Mouse (Mus musculus) forebrain, embryonic 11.5 days (tissue): ENCODE data around the gene Erbb4. TPM values are rescaled to one million over a fixed set of nuclear protein-coding genes. Genes with fewer than 3 reads are reported as not detected.
"Not testable (repeated sequence)": the region's sequence is repeated elsewhere in the genome, so short reads cannot be mapped to it uniquely, and the experiment has no call there.

Source experiments
- ATAC-seq: fragments of 200-750 bp; cut with Nextera tagmentation; replicated peaks from 2 replicates; pipeline ENCODE4 v1.8.0; 2017; ENCODE audit warnings: moderate TSS enrichment; ENCODE audit not compliant: low FRiP score
- DNase-seq: peaks from one replicate; pipeline ENCODE4 v3.0.0-alpha.2; 2017; ENCODE audit warnings: low spot score
- H3K27ac ChIP-seq: fragments of 300-500 bp; sonication (generic); 2 replicates; pipeline ENCODE4 v1.5.1; 2014; ENCODE audit warnings: low read depth, low read length
- H3K27me3 ChIP-seq: fragments of 300-500 bp; sonication (generic); 2 replicates; pipeline ENCODE4 v1.6.1; 2014; ENCODE audit warnings: mild to moderate bottlenecking, low read length, mixed read lengths; ENCODE audit not compliant: control insufficient read depth, insufficient read depth
- H3K36me3 ChIP-seq: fragments of 300-500 bp; sonication (generic); 2 replicates; pipeline ENCODE4 v1.6.1; 2014; ENCODE audit warnings: mild to moderate bottlenecking, low read length, moderate library complexity, mixed read lengths; ENCODE audit not compliant: control insufficient read depth, insufficient read depth
- H3K4me1 ChIP-seq: fragments of 300-500 bp; sonication (generic); replicated peaks from 2 replicates; pipeline ENCODE4 v1.6.1; 2014; ENCODE audit warnings: low read length, mixed read lengths; ENCODE audit not compliant: control insufficient read depth, insufficient read depth
- H3K4me2 ChIP-seq: fragments of 300-500 bp; sonication (generic); 2 replicates; pipeline ENCODE4 v1.6.1; 2014; ENCODE audit warnings: low read depth, mild to moderate bottlenecking, low read length, moderate library complexity, mixed read lengths; ENCODE audit not compliant: severe bottlenecking
- H3K4me3 ChIP-seq: fragments of 300-500 bp; sonication (generic); 2 replicates; pipeline ENCODE4 v1.5.1; 2014; ENCODE audit warnings: low read depth, low read length
- H3K9ac ChIP-seq: fragments of 300-500 bp; sonication (generic); 2 replicates; pipeline ENCODE4 v1.6.1; 2014; ENCODE audit warnings: low read length
- H3K9me3 ChIP-seq: fragments of 300-500 bp; sonication (generic); 2 replicates; pipeline ENCODE4 v1.6.1; 2016; ENCODE audit warnings: low read length, mixed read lengths; ENCODE audit not compliant: control insufficient read depth
- WGBS: fragments of 180-500 bp; shearing (Covaris S2); extraction: QIAGEN DNeasy Blood & Tissue Kit; methylation state at CpG from one replicate; pipeline ENCODE4 v1.1.7; 2014; 5-methylcytosine and 5-hydroxymethylcytosine counted together
- polyA plus RNA-seq: library from polyadenylated mRNA; unstranded; fragments of >200 nt; fragmentation: Nextera tagmentation; extraction: Ambion mirVana; gene quantifications from 2 replicates; pipeline ENCODE4 v1.2.1, GENCODE M21; 2014

Erbb4 gene
- polyA plus RNA-seq, 1 experiment from 2014 or later: 4.3 TPM

DNA sequence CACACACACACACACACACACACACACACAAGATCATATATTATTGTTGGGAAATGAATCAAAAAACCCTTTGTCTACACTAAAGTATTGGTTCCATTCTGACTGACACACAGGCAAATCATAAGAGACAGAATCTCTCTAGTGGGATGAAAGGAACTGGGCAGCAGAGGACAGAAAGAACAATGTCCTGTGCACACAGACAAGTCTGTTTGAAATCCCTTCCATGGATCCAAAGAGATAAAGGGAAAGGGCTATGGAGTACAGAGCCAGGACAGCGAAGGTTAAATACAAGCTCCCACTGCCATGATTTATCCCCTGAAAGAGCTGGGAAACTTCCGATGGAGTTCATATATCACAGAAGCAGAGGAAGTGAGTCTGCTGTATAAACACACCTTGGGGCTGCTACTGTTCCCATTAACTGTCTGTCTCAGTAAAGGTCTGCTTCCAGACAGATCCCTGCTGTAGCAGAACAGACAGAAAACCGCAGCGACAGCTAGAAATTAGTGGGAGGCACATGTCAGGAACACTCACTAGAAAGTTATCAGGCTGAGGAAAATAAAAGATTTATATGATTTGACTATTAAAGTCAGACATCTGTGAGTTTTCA, 320.3 kb downstream of the Erbb4 start:
- Histone ChIP-seq H3K4me3 (no peak overlapping the region), H3K27me3 (no peaks in the 10 kb centered on the region), H3K4me1 (no peaks in the 10 kb centered on the region), H3K36me3 (no peaks in the 10 kb centered on the region), H3K27ac (no peak overlapping the region), H3K9me3 (no peaks in the 10 kb centered on the region), H3K9ac (no peak overlapping the region), H3K4me2 (no peak overlapping the region)
- 69% methylated on average over 4 of the region's 4 CpGs for WGBS
- no peak for DNase-seq
- no peak for ATAC-seq

DNA sequence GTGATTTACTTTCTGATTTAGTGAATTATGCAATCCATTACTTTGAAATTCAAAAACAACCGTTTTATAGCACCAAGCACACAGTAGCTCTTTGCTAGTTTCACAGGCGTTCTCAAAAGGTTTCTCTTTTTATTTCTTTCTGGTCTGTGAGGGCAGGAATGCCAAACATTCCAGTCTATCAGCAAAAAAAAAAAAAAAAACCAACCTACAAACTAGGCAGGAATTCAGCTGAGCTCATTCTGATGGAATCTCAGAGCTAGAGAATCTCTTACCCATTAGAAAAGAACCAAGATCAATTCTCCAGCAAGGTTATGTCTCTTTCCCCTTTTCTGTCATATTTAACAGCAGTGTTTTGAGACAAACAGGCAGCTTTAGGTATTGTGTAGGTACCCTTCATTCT, 327.2 kb downstream of the Erbb4 start:
- Histone ChIP-seq H3K4me3 (no peak overlapping the region), H3K36me3 (no peaks in the 10 kb centered on the region), H3K4me2 (no peak overlapping the region), H3K27me3 (no peaks in the 10 kb centered on the region), H3K9ac (no peak overlapping the region), H3K9me3 (no peaks in the 10 kb centered on the region), H3K4me1 (no peaks in the 10 kb centered on the region), H3K27ac (no peak overlapping the region)
- DNase-seq (no peak), ATAC-seq (no peak)
- 35% methylated on average over 2 of the region's 2 CpGs for WGBS

DNA sequence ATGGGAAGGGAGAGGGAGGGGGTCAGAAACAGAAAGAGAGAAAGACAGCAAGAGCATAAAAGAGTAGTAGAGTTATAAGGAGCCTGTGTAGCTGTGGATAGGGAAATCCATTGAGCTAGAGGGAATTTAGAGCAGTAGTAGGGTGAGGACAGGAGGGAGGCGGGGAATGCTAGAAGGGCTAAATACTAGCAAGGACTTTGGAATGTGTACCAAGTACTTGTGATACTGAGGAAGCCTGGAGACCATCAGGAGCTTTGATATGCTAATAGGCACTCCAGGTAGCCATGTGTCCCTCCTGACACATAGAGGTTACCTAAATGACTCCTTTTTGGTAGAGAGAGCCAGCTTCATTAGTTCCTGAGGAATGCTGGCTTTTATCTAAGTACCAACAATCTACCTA, 327.8 kb downstream of the Erbb4 start:
- H3K9me3 ChIP-seq: no peaks in the 10 kb centered on the region
- ATAC-seq (no peak), DNase-seq (no peak)
- no peak overlapping the region for H3K4me2 ChIP-seq
- no peak overlapping the region for H3K9ac ChIP-seq
- no peaks in the 10 kb centered on the region for H3K27me3 ChIP-seq
- H3K4me3 ChIP-seq: no peak overlapping the region
- no peak overlapping the region for H3K27ac ChIP-seq
- H3K36me3 ChIP-seq: no peaks in the 10 kb centered on the region
- H3K4me1 ChIP-seq: no peaks in the 10 kb centered on the region
- WGBS: 78% methylated on average over 1 of the region's 1 CpGs

DNA sequence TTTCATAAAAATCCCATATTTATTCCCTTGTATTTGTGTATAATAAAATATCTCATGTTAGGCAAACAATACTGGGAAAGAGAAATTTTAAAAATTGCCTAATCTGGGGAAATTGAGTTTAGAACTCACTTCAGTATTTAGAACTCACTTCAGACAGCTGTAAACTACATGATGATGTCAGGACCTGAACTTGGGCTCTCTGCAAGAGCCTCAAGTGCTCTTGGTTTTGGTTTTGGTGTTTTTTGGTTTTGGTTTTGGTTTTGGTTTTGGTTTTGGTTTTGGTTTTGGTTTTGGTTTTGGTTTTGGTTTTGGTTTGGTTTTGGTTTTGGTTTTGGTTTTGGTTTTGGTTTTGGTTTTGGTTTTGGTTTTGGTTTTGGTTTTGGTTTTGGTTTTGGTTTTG, 341.8 kb downstream of the Erbb4 start:
- not testable (repeated sequence) for H3K9ac ChIP-seq, H3K27me3 ChIP-seq, H3K9me3 ChIP-seq, H3K36me3 ChIP-seq, H3K4me1 ChIP-seq, H3K4me3 ChIP-seq, H3K4me2 ChIP-seq, ATAC-seq, H3K27ac ChIP-seq, DNase-seq

DNA sequence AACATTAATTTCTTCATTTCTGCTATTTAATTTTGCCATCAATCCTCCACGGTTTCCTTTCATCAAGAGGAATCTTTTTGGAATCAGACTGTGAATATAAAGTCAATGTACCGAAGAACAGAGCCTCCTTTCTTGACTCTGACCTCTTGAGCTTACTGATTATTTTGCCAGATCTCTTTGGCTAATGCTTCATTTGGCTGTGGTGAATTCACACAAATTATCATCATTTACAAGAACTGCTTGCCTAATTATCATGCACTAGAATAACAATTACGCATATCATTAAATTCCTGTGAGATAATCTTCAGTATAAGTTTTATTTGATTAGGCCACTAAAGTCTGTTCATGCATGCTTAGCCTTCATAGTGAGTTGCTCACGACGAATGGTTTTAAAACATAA, 345.4 kb downstream of the Erbb4 start:
- no peaks in the 10 kb centered on the region for H3K36me3 ChIP-seq
- no peak for DNase-seq
- no peak for ATAC-seq
- no peaks in the 10 kb centered on the region for H3K27me3 ChIP-seq
- no peaks in the 10 kb centered on the region for H3K9me3 ChIP-seq
- no peak overlapping the region for H3K27ac ChIP-seq
- WGBS: 77% methylated on average over 5 of the region's 5 CpGs
- no peak overlapping the region for H3K4me2 ChIP-seq
- no peak overlapping the region for H3K4me3 ChIP-seq
- no peaks in the 10 kb centered on the region for H3K4me1 ChIP-seq
- H3K9ac ChIP-seq: no peak overlapping the region

DNA sequence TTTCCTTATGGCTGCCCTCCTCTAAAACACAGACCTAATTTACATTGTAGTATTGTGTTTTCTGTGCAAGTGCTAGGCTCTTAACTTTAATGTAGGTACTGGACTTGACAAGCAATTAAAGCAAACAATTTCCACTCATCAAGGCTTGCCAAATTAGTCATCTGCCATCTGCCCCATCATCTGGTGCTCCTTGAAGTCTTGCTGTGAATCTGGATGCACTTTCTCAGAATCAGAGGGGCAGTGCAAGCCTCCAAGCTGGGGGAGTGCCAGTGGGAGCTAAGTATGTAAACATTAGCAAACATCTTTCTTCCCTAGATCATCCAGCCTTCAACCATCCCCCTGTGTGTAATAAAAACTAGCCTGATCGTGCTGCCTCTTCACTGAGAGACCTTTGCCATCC, 358.9 kb downstream of the Erbb4 start:
- Histone ChIP-seq H3K9ac (no peak overlapping the region), H3K27ac (no peak overlapping the region), H3K4me2 (no peak overlapping the region), H3K9me3 (no peaks in the 10 kb centered on the region), H3K36me3 (no peaks in the 10 kb centered on the region), H3K4me3 (no peak overlapping the region), H3K4me1 (no peaks in the 10 kb centered on the region), H3K27me3 (no peaks in the 10 kb centered on the region)
- ATAC-seq (peak; percentile 61), DNase-seq (peak; percentile 50)
- 59% methylated on average over 1 of the region's 1 CpGs for WGBS

DNA sequence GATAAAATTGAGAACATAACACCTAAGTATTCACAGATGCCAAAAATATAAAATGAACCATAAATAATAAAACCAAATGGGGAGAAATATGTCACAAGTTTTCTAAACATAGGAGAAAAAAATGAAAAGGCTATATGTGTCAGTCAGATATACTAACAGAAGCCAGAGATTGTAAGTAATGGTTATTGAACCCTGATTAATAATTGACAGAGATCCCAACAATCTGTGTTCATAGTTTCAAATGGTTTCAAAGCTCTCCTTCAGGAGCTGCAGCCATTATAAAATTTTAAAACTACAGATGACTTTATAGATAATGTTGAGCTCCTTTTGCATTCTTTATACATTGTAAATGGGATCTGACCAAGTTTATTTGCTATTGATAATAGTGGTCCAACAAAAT, 426.4 kb downstream of the Erbb4 start:
- Histone ChIP-seq H3K9me3 (no peaks in the 10 kb centered on the region), H3K36me3 (no peaks in the 10 kb centered on the region), H3K27me3 (no peaks in the 10 kb centered on the region), H3K4me3 (no peak overlapping the region), H3K9ac (no peak overlapping the region), H3K4me2 (no peak overlapping the region), H3K4me1 (no peaks in the 10 kb centered on the region), H3K27ac (no peak overlapping the region)
- ATAC-seq: no peak
- DNase-seq: no peak

DNA sequence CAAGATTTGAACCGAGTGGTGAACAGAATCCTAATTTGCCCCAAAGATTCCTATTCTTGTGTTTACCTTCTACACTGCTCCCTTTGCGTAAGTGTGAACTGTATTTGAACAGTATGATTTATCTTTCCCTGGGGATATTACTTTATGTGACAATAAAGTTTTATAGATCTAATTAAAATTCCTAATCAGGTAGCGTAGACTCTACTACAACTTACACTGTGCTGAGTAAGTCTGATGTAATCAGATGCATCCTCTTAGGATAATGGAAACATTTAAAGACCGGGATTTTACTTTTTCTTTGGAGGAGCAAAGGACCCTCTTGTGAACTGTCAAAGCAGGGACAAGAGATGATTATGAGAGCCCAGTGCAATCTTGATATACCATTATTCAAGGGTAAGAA, 433.2 kb downstream of the Erbb4 start:
- WGBS: 86% methylated on average over 4 of the region's 4 CpGs
- ATAC-seq: no peak

DNA sequence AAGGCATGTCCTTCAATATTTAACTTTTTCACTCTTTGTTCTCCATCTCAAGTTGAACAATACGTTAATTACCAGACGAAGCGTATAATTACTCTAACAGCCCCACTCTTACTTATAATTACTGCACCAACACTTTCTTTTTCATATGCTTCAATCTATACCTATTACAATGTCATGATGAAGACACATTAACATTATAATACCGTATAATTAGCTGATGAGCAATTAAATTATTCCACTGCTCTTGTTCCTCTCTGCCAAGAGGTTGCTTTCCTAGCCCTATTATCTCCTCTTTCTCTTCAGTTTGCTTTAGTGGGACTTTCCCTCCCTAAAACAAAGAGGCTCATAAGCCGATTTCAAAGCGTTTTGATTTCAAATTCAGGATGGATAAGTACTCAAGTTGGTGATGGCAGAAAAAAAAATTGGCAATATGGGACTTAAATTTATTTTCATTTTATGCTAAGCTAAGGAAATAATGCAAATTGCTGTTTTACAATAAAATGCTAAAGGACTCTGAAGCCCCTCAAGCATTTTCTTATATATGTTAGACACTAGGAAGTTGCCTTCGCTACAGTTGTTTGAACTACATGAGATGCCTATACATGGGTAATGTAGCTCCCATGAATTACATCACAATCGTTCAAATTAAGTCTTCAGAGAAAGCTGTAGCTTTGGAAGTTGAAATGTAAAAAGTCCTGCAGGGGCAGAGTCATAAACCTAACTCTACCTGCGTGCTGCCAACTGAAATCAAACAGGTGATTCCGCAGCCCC, 440.8 kb downstream of the Erbb4 start:
- Histone ChIP-seq H3K9me3 (no peaks in the 10 kb centered on the region), H3K9ac (no peak overlapping the region), H3K36me3 (no peaks in the 10 kb centered on the region), H3K4me1 (no peaks in the 10 kb centered on the region), H3K4me3 (no peak overlapping the region), H3K27me3 (no peaks in the 10 kb centered on the region), H3K4me2 (no peak overlapping the region), H3K27ac (no peak overlapping the region)
- ATAC-seq (peak; percentile 87), DNase-seq (no peak)
- 65% methylated on average over 10 of the region's 10 CpGs for WGBS

More for the DNA sequence above, 433.2 kb downstream of the Erbb4 start:
- Histone ChIP-seq H3K4me2 (no peak overlapping the region), H3K27me3 (no peaks in the 10 kb centered on the region), H3K4me3 (no peak overlapping the region), H3K4me1 (no peaks in the 10 kb centered on the region), H3K9me3 (no peaks in the 10 kb centered on the region), H3K36me3 (no peaks in the 10 kb centered on the region), H3K27ac (no peak overlapping the region), H3K9ac (no peak overlapping the region)
- no peak for DNase-seq
